Mouse (Mus musculus) stomach, postnatal 0 days (tissue): ENCODE measurements around the gene Hes5. TPM values are rescaled to one million over a fixed set of nuclear protein-coding genes. Genes with fewer than 3 reads are reported as not detected.

Experiments used
- ATAC-seq: fragments of 200-750 bp; cut with Nextera tagmentation; 2 replicates; pipeline ENCODE4 v1.8.0; 2017; ENCODE audit not compliant: low FRiP score, low TSS enrichment
- DNase-seq: peaks from one replicate; pipeline ENCODE4 v3.0.0-alpha.2; 2016; ENCODE audit warnings: low spot score
- H3K27ac ChIP-seq: fragments of 300-500 bp; sonication (generic); replicated peaks from 2 replicates; pipeline ENCODE4 v1.5.1; 2014; ENCODE audit warnings: mild to moderate bottlenecking, control low read depth
- H3K27me3 ChIP-seq: fragments of 300-500 bp; sonication (generic); 2 replicates; pipeline ENCODE4 v1.6.1; 2014; ENCODE audit warnings: low read length; ENCODE audit not compliant: control insufficient read depth, insufficient read depth
- H3K36me3 ChIP-seq: fragments of 300-500 bp; sonication (generic); 2 replicates; pipeline ENCODE4 v1.6.1; 2014; ENCODE audit warnings: low read length, mixed read lengths; ENCODE audit not compliant: control insufficient read depth, insufficient read depth
- H3K4me1 ChIP-seq: fragments of 300-500 bp; sonication (generic); replicated peaks from 2 replicates; pipeline ENCODE4 v1.6.1; 2014; ENCODE audit warnings: antibody characterized with exemption; ENCODE audit not compliant: control insufficient read depth, insufficient read depth
- H3K4me2 ChIP-seq: fragments of 300-500 bp; sonication (generic); replicated peaks from 2 replicates; pipeline ENCODE4 v1.6.1; 2014; ENCODE audit warnings: low read depth, mild to moderate bottlenecking, control low read depth, moderate library complexity
- H3K4me3 ChIP-seq: fragments of 300-500 bp; sonication (generic); 2 replicates; pipeline ENCODE4 v1.5.1; 2014; ENCODE audit warnings: low read depth, low read length, control low read depth
- H3K9ac ChIP-seq: fragments of 300-500 bp; sonication (generic); 2 replicates; pipeline ENCODE4 v1.6.1; 2014; ENCODE audit warnings: mild to moderate bottlenecking, low read length, control low read depth, mixed read lengths
- H3K9me3 ChIP-seq: fragments of 300-500 bp; sonication (generic); 2 replicates; pipeline ENCODE4 v1.6.1; 2016; ENCODE audit warnings: low read length; ENCODE audit not compliant: control insufficient read depth
- CTCF ChIP-seq: IDR thresholded peaks from 2 replicates; pipeline ENCODE4 v1.5.1; 2016; ENCODE audit warnings: antibody characterized with exemption, low read depth, mild to moderate bottlenecking, moderate library complexity
- EP300 ChIP-seq: optimal IDR thresholded peaks from 2 replicates; pipeline ENCODE3; 2016; ENCODE audit warnings: antibody characterized with exemption
- WGBS: fragments of 180-500 bp; shearing (Covaris S2); extraction: QIAGEN DNeasy Blood & Tissue Kit; methylation state at CpG from one replicate; pipeline ENCODE4 v1.1.7; 2014; 5-methylcytosine and 5-hydroxymethylcytosine counted together
- polyA plus RNA-seq: library from polyadenylated mRNA; unstranded; fragments of >200 nt; fragmentation: Nextera tagmentation; extraction: Ambion mirVana; gene quantifications from 2 replicates; pipeline ENCODE4 v1.2.1, GENCODE M21; 2015

Hes5 gene
- polyA plus RNA-seq, 1 experiment from 2014 or later: 0.24 TPM

DNA sequence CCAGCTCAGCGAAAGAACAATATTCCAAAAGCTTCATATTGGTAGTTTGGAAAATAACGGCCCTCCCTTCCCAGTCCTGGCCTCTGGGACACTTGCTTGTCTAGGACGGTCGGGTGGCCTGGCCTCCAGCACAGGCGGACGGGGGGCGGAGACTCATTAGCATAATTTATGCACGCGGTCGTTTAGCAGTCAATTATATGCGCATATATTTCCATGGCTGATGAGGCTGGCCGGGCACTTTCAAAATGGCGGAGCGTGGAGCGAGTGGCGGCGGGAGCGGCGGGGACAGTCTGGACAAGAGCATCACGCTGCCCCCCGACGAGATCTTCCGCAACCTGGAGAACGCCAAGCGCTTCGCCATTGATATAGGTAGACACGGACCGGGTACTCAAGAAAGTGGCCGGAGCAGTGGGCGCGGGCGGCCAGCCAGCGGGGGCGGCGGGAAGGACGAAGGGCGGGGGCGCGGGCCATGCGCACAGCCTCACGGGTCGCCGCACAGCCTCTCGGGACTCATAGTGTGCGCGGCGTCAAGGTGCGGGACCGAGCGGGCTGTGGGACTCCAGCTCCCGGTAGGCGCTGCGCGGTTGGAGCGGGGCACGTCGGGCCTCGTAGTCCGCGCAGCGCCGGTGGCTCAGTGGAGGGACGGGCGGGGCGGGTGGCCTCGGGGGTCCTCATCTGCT, 3.3 kb downstream of the Hes5 start, which contains the start of gene Pank4:
Gene Pank4, plus strand, starts transcription at position 223 of the 680 bp plus-strand sequence.
- TF ChIP-seq CTCF: no peak
- no peak for TF ChIP-seq EP300
- peaks cover 9% of the 10 kb centered on the region; the same call in 1 of the 2 replicates for H3K27me3 ChIP-seq
- DNase-seq (peak; percentile 91), ATAC-seq (peak; percentile 96)
- no peaks in the 10 kb centered on the region for H3K9me3 ChIP-seq
- peak within 1 kb of the TSS; percentile 86 for H3K27ac ChIP-seq
- peak within 1 kb of the TSS; percentile 83 for H3K9ac ChIP-seq
- WGBS: under 1% methylated on average over 54 of the region's 66 CpGs
- peak within 1 kb of the TSS; percentile 88 for H3K4me2 ChIP-seq
- H3K4me3 ChIP-seq: peak within 1 kb of the TSS; percentile 77
- H3K36me3 ChIP-seq: peaks cover under 1% of the 10 kb centered on the region; the same call in 1 of the 2 replicates
- peaks cover 15% of the 10 kb centered on the region for H3K4me1 ChIP-seq

- ATAC-seq: no peak
- no peaks in the 10 kb centered on the region for H3K9me3 ChIP-seq
- peaks cover 5% of the 10 kb centered on the region; the same call in 1 of the 2 replicates for H3K27me3 ChIP-seq
- no peak for TF ChIP-seq EP300
- TF ChIP-seq CTCF: no peak
- WGBS: under 1% methylated on average over 34 of the region's 36 CpGs
- H3K4me3 ChIP-seq: peak overlapping the region; percentile 77
- peaks cover 6% of the 10 kb centered on the region for H3K36me3 ChIP-seq
- DNase-seq: no peak
- peak overlapping the region; percentile 83 for H3K9ac ChIP-seq
- peak overlapping the region; percentile 86 for H3K27ac ChIP-seq
- peaks cover 15% of the 10 kb centered on the region for H3K4me1 ChIP-seq
- peak overlapping the region; percentile 88 for H3K4me2 ChIP-seq
These were observed 4.0 kb downstream of the Hes5 start for GRCm38 (mm10) chr4:154964581-154965235.

DNA sequence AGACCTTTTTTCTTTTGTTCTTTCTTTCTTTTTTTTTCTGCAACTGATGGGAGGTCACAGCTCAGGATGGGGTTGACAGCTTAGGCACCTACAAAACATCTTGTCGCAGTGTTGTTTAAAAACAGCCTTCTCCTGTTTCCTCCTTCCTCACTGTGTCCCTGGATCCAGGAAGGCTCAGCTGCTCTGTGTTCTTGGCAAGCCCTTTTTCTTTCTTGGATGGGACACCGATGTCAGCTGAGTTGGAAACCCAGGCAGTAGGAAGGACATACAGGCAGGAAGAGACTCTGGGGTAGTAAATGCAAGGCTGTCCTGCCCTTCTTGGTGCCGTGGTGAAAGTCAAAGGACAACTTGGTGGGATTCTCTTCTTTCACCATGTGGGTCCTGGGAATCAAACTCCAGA, 5.1 kb downstream of the Hes5 start:
- no peak overlapping the region for H3K9ac ChIP-seq
- no peak overlapping the region for H3K27ac ChIP-seq
- peaks cover 17% of the 10 kb centered on the region for H3K36me3 ChIP-seq
- no peak for ATAC-seq
- no peaks in the 10 kb centered on the region for H3K9me3 ChIP-seq
- peaks cover 14% of the 10 kb centered on the region for H3K4me1 ChIP-seq
- H3K4me3 ChIP-seq: no peak overlapping the region
- no peak overlapping the region for H3K4me2 ChIP-seq
- WGBS: 59% methylated on average over 3 of the region's 3 CpGs
- TF ChIP-seq CTCF (no peak), EP300 (no peak)
- DNase-seq: no peak
- no peaks in the 10 kb centered on the region; the same call in 1 of the 2 replicates for H3K27me3 ChIP-seq

DNA sequence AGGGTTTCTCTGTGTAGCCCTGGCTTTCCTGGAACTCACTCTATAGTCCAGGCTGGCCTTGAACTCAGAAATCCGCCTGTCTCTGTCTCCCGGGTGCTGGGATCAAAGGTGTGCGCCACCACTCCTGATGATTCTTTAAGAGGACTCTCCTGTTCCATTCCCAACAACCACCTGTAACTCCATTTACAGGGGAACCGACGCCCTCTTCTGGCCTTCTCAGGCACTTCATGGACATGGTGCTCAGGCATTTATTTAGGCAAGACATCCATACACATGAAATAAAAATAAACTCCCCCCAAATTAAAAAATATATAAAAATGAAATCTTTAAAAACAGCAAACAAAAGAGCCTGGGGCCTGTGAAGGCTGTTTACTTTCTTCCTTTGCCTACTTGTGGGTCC, 6.5 kb downstream of the Hes5 start:
- ATAC-seq (no peak), DNase-seq (peak; percentile 63)
- no peak overlapping the region for H3K27ac ChIP-seq
- H3K9me3 ChIP-seq: no peaks in the 10 kb centered on the region
- peaks cover 6% of the 10 kb centered on the region for H3K4me1 ChIP-seq
- 70% methylated on average over 5 of the region's 5 CpGs for WGBS
- peaks cover 24% of the 10 kb centered on the region for H3K36me3 ChIP-seq
- no peak overlapping the region for H3K4me2 ChIP-seq
- H3K9ac ChIP-seq: no peak overlapping the region
- TF ChIP-seq CTCF (peak; percentile 67), EP300 (no peak)
- no peak overlapping the region for H3K4me3 ChIP-seq
- no peaks in the 10 kb centered on the region for H3K27me3 ChIP-seq

DNA sequence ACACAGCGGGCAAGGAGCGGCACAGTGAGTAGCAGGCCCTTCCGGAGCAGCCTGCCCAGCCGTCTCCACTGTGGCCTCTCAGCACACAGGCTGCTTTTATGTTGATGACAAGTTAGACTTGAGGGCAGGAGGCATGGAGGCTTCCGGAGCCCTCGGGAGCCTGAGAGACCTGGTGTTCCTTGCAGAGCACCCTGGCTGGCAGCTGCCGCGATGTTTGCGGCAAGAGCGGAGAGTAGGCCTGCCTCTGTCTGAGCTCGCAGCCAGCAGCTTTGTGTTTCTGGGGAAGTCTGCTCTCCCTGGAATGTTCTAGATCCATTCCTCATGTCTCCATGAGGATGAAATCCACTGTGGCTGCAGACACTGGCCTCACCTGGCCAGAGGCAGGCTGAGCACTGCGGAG, 11.8 kb downstream of the Hes5 start:
- Histone ChIP-seq H3K27ac (no peak overlapping the region), H3K4me2 (no peak overlapping the region), H3K4me3 (no peak overlapping the region), H3K27me3 (no peaks in the 10 kb centered on the region), H3K36me3 (peaks cover 45% of the 10 kb centered on the region), H3K4me1 (no peaks in the 10 kb centered on the region), H3K9me3 (no peaks in the 10 kb centered on the region), H3K9ac (no peak overlapping the region)
- no peak for TF ChIP-seq CTCF
- TF ChIP-seq EP300: no peak
- ATAC-seq: no peak
- WGBS: 94% methylated on average over 12 of the region's 12 CpGs
- DNase-seq: no peak

- WGBS: 65% methylated on average over 11 of the region's 11 CpGs
- Histone ChIP-seq H3K27me3 (no peaks in the 10 kb centered on the region), H3K9me3 (no peaks in the 10 kb centered on the region), H3K36me3 (peaks cover 55% of the 10 kb centered on the region), H3K27ac (no peak overlapping the region), H3K4me3 (no peak overlapping the region), H3K9ac (no peak overlapping the region), H3K4me1 (no peaks in the 10 kb centered on the region), H3K4me2 (no peak overlapping the region)
- TF ChIP-seq CTCF (no peak), EP300 (no peak)
- DNase-seq: no peak
- ATAC-seq: peak; percentile 9; the same call in 1 of the 2 replicates
These were observed 13.5 kb downstream of the Hes5 start for GRCm38 (mm10) chr4:154974163-154974611.
